ENCODE assay signal across 26 mouse cellular contexts in the genomic region with DNA sequence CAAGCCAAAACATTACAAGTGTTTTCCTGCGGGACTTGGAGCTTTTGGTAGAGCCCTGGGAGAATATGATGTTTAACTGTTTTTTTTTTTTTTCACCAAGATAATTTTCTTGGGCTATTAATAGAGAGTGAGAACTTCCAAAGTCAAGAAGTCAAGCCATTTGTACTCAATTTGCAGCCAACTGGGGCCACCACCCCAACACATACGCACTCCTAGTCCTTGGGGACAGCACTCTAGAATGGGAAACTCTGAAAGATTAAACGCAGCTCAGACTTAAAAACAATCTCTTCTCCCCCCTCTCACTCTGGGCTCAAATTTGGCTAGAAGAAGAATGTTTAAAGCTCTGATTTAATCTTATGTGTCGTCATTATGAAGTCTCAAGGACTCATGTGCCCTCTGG.
A peak's percentile ranks its signal among the peaks of the same experiment; 100 is the strongest.
DNase-seq lines count a peak whose midpoint lies in the region; ATAC-seq and TF ChIP-seq lines count a peak whose summit lies in the region.
"Had no signal": no experiment of that assay in that cellular context is flagged by ENCODE, and none has a peak within 500 bp of the region (broad histone marks: within the 10 kb centered on the region; RNA-seq: fewer than 3 reads in every experiment).

No protein-coding gene starts in this region.

- no peaks in the 10 kb centered on the region for H3K9me3 ChIP-seq in heart, embryonic 10.5 days
- H3K9me3 ChIP-seq in heart, embryonic 11.5 days (replicated peaks; ENCODE audit: control insufficient read depth, low read length) = no peaks in the 10 kb centered on the region
- H3K9me3 ChIP-seq: embryonic facial prominence, embryonic 10.5 days; embryonic facial prominence, embryonic 15.5 days; forebrain, embryonic 13.5 days; G1E; heart, embryonic 13.5 days; lung, embryonic 15.5 days had no signal

- peaks cover 8% of the 10 kb centered on the region for H3K36me3 ChIP-seq in heart, embryonic 10.5 days
- H3K36me3 ChIP-seq in heart, embryonic 11.5 days (ENCODE audit: control insufficient read depth, insufficient read depth, low read length) = no peaks in the 10 kb centered on the region
- H3K36me3 ChIP-seq: G1E; heart, embryonic 13.5 days; lung, embryonic 15.5 days had no signal

- H3K4me3 ChIP-seq in heart, embryonic 10.5 days = no peak overlapping the region
- no peak overlapping the region for H3K4me3 ChIP-seq in heart, embryonic 11.5 days (ENCODE audit: low read depth, low read length)
- H3K4me3 ChIP-seq in lung, adult 2 months (replicated peaks; ENCODE audit: extremely low read depth, low read depth, low read length) = no peak overlapping the region
- H3K4me3 ChIP-seq: embryonic facial prominence, embryonic 10.5 days; embryonic facial prominence, embryonic 15.5 days; forebrain, embryonic 13.5 days; heart, embryonic 13.5 days; lung, embryonic 15.5 days had no signal

- H3K9ac ChIP-seq in heart, embryonic 11.5 days (ENCODE audit: low read depth, low read length) = no peak overlapping the region
- H3K9ac ChIP-seq: embryonic facial prominence, embryonic 15.5 days; forebrain, embryonic 13.5 days; heart, embryonic 13.5 days; hindbrain, embryonic 14.5 days; liver, embryonic 14.5 days; lung, embryonic 15.5 days had no signal

- intact Hi-C loops in heart, postnatal 25 days (cut with DNase I) = no loop called here

- peaks cover 6% of the 10 kb centered on the region; the same call in 1 of the 2 replicates for H3K4me1 ChIP-seq in heart, embryonic 10.5 days
- H3K4me1 ChIP-seq in heart, embryonic 11.5 days (ENCODE audit: control insufficient read depth, insufficient read depth, low read length) = no peaks in the 10 kb centered on the region
- peaks cover 4% of the 10 kb centered on the region; the same call in 1 of the 2 replicates for H3K4me1 ChIP-seq in lung, adult 2 months (ENCODE audit: control insufficient read depth, insufficient read depth, low read length)
- H3K4me1 ChIP-seq: embryonic facial prominence, embryonic 15.5 days; forebrain, embryonic 13.5 days; heart, embryonic 13.5 days; lung, embryonic 15.5 days had no signal

- no peak for TF ChIP-seq CTCF in lung, adult 2 months (IDR thresholded peaks at IDR 0.05; ENCODE audit: insufficient read depth, low read length)

- no peak overlapping the region for H3K4me2 ChIP-seq in heart, embryonic 11.5 days
- H3K4me2 ChIP-seq: embryonic facial prominence, embryonic 15.5 days; forebrain, embryonic 13.5 days; heart, embryonic 13.5 days; hindbrain, embryonic 14.5 days; lung, embryonic 15.5 days had no signal

- H3K27ac ChIP-seq in heart, embryonic 10.5 days = no peak overlapping the region
- no peak overlapping the region for H3K27ac ChIP-seq in heart, embryonic 11.5 days (ENCODE audit: low read depth, low read length)
- H3K27ac ChIP-seq: embryonic facial prominence, embryonic 10.5 days; embryonic facial prominence, embryonic 15.5 days; forebrain, embryonic 13.5 days; heart, embryonic 13.5 days; hindbrain, embryonic 14.5 days; liver, embryonic 14.5 days; lung, embryonic 15.5 days; stomach, postnatal 0 days had no signal

- TF ChIP-seq POLR2A in lung, adult 2 months (IDR thresholded peaks at IDR 0.05; ENCODE audit: borderline replicate concordance, extremely low read depth, low read depth, low read length) = no peak

- no peaks in the 10 kb centered on the region for H3K27me3 ChIP-seq in heart, embryonic 10.5 days (ENCODE audit: insufficient read depth, poor library complexity, severe bottlenecking)
- no peaks in the 10 kb centered on the region for H3K27me3 ChIP-seq in heart, embryonic 11.5 days (ENCODE audit: control insufficient read depth, insufficient read depth, low read length)
- H3K27me3 ChIP-seq: embryonic facial prominence, embryonic 15.5 days; forebrain, embryonic 13.5 days; heart, embryonic 13.5 days; lung, embryonic 15.5 days had no signal

- ATAC-seq in heart, embryonic 11.5 days (replicated peaks; ENCODE audit: insufficient number of reproducible peaks, low FRiP score, low TSS enrichment) = no peak
- ATAC-seq: forebrain, embryonic 13.5 days; intestine, postnatal 0 days; midbrain, embryonic 16.5 days had no signal

- whole genome bisulfite sequencing in heart, embryonic 10.5 days = 76% methylated on average over 4 of the region's 4 CpGs
- WGBS in heart, embryonic 11.5 days (ENCODE audit: insufficient replicate concordance) = 78% methylated on average over 4 of the region's 4 CpGs
- WGBS in lung, adult 2 months = 64% methylated on average over 4 of the region's 4 CpGs

- DNase-seq in heart, adult 11 months = peak; percentile 95
- no peak for DNase-seq in heart, embryonic 10.5 days (ENCODE audit: low spot score)
- DNase-seq in heart, postnatal 25 days (ENCODE audit: low spot score) = peak; percentile 39
- peak; percentile 38 for DNase-seq in lung, postnatal 10 days
- no peak for DNase-seq in lung, adult 2 months
- no peak for DNase-seq in layer of hippocampus, adult 9-10 months (ENCODE audit: low spot score)
- DNase-seq: adrenal gland, postnatal 10 days; cerebellum, adult 8-10 months; cerebellum, postnatal 25 days; gastrocnemius, postnatal 25 days; kidney, postnatal 10 days; liver; thymus, adult 18-20 months; thymus, postnatal 25 days had no signal

Comparison
In these comparisons a context has a peak if more than half of its experiments do, and no peak if none do; other contexts are left out.
1. DNase-seq: peak in heart, adult 11 months (single experiment), heart, postnatal 25 days (single experiment) and lung, postnatal 10 days (single experiment); none in heart, embryonic 10.5 days (single experiment), lung, adult 2 months (single experiment) and layer of hippocampus, adult 9-10 months (single experiment).